In the genomic region with DNA sequence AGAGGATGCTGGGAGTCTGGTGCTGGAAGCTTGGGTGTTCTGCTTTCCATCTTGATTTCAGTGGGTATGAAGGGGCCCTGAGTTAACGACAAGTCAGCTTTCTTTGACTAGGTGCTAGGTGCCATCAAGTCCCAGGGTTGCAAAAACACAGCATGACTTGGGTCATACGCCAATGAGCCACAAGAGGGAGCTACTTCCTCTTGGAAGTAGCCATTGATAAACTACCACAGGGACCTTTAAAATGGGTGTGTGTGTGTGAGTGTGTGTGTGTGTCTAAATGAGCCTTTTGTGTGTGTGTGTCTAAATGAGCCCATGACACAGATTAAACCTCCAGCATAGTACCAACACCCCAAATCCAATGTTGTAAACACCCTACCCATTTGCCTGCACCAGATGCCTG, we compare ENCODE assay signal across 8 mouse cellular contexts.
A peak's percentile ranks its signal among the peaks of the same experiment; 100 is the strongest.
DNase-seq lines count a peak whose midpoint lies in the region; ATAC-seq lines count a peak whose summit lies in the region.

No protein-coding gene starts in this region.

- H3K9ac ChIP-seq in heart, embryonic 11.5 days (ENCODE audit: low read depth, low read length) = no peak overlapping the region
- no peak overlapping the region for H3K9ac ChIP-seq in forebrain, embryonic 11.5 days (ENCODE audit: low read length)

- no peaks in the 10 kb centered on the region for H3K36me3 ChIP-seq in heart, embryonic 11.5 days (ENCODE audit: control insufficient read depth, insufficient read depth, low read length)
- no peaks in the 10 kb centered on the region for H3K36me3 ChIP-seq in forebrain, embryonic 11.5 days (ENCODE audit: control insufficient read depth, insufficient read depth, low read length)

- no peaks in the 10 kb centered on the region for H3K4me1 ChIP-seq in heart, embryonic 11.5 days (ENCODE audit: control insufficient read depth, insufficient read depth, low read length)
- H3K4me1 ChIP-seq in forebrain, embryonic 11.5 days (replicated peaks; ENCODE audit: control insufficient read depth, insufficient read depth, low read length) = no peaks in the 10 kb centered on the region

- no peak for ATAC-seq in heart, embryonic 11.5 days (replicated peaks; ENCODE audit: insufficient number of reproducible peaks, low FRiP score, low TSS enrichment)
- ATAC-seq in forebrain, embryonic 11.5 days (replicated peaks; ENCODE audit: low FRiP score) = 0 out of 2 replicates have a peak, but pooled peaks have one; percentile 27

- H3K27ac ChIP-seq in heart, embryonic 11.5 days (ENCODE audit: low read depth, low read length) = no peak overlapping the region
- no peak overlapping the region for H3K27ac ChIP-seq in forebrain, embryonic 11.5 days (ENCODE audit: low read depth, low read length)

- H3K4me2 ChIP-seq in heart, embryonic 11.5 days = no peak overlapping the region
- no peak overlapping the region for H3K4me2 ChIP-seq in forebrain, embryonic 11.5 days (ENCODE audit: low read depth, low read length, severe bottlenecking)

- no peak overlapping the region for H3K4me3 ChIP-seq in heart, embryonic 11.5 days (ENCODE audit: low read depth, low read length)
- H3K4me3 ChIP-seq in forebrain, embryonic 11.5 days (ENCODE audit: low read depth, low read length) = no peak overlapping the region

- no peaks in the 10 kb centered on the region for H3K27me3 ChIP-seq in heart, embryonic 11.5 days (ENCODE audit: control insufficient read depth, insufficient read depth, low read length)
- H3K27me3 ChIP-seq in forebrain, embryonic 11.5 days (ENCODE audit: control insufficient read depth, insufficient read depth, low read length) = no peaks in the 10 kb centered on the region

- DNase-seq in heart, adult 11 months = peak; percentile 94
- DNase-seq in c-Kit-negative CD71-positive TER-119-positive erythroid progenitor cells, embryonic 14.5 days (ENCODE audit: low read depth, low spot score) = peak; percentile 74
- DNase-seq in forebrain, embryonic 11.5 days (ENCODE audit: low spot score) = peak; percentile 77
- DNase-seq in heart, postnatal 14 days = peak; percentile 73 to 85
- peak; percentile 73 for DNase-seq in layer of hippocampus, adult 9-11 months
- peak; percentile 76 for DNase-seq in lung, postnatal 25 days (ENCODE audit: low spot score)
- peak; percentile 43 to 77 for DNase-seq in spleen, adult 18-20 months

- H3K9me3 ChIP-seq in heart, embryonic 11.5 days (replicated peaks; ENCODE audit: control insufficient read depth, low read length) = no peaks in the 10 kb centered on the region
- H3K9me3 ChIP-seq in forebrain, embryonic 11.5 days (ENCODE audit: control insufficient read depth, low read length) = no peaks in the 10 kb centered on the region

- WGBS in heart, embryonic 11.5 days (ENCODE audit: insufficient replicate concordance) = 9% methylated on average over 2 of the region's 2 CpGs
- 15% methylated on average over 2 of the region's 2 CpGs for WGBS in forebrain, embryonic 11.5 days

- intact Hi-C loops in heart, postnatal 14 days (cut with DNase I) = loop anchor here (2.0 to 5.0 kb wide), 5 partner anchors 124 to 472 kb away; no protein-coding TSS in a partner anchor
